Mouse (Mus musculus) olfactory bulb, adult 2 months (tissue): ENCODE data around the gene Trpt1.

Experiments
- CTCF ChIP-seq: fragments of 200-500 bp; IDR thresholded peaks from 2 replicates; pipeline ENCODE4 v1.5.1; 2012; ENCODE audit warnings: low read depth, mild to moderate bottlenecking, low read length, moderate library complexity; ENCODE audit not compliant: insufficient read depth
- POLR2A ChIP-seq: fragments of 200-500 bp; IDR thresholded peaks from 2 replicates; pipeline ENCODE4 v1.6.1; 2012; ENCODE audit warnings: mild to moderate bottlenecking, low read depth, low read length, moderate library complexity; ENCODE audit not compliant: insufficient read depth

DNA sequence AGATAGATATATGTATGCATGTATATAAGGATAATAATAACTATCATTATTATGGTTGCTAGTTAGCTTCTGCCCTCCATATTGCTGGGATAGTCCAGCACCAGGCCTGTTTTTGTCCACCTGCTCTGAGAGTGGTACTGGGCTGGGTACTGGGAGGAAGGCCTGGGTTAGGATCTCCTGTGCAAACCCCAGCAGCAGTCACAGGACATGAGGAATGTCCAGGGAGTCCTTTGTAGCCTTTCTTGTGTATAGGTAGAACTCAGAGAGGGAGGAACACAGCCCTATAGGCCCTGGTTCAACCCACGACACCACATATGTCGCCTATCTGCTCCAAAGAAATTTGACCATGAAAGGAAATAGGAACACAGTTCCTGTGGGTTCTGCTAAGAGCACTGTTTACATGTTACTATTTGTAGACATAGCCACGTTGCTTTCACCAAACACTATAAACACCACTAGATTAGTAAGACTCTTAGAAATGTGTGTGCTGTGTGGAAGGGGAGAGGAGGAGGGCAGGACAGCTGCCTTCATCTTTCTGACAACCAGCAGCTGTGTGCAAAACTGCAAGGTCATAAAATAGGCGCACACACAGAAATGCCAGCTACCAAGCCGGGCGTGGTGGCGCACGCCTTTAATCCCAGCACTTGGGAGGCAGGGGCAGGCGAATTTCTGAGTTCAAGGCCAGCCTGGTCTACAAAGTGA is 11.1 kb downstream of the Trpt1 start:
- no peak for TF ChIP-seq POLR2A
- no peak for TF ChIP-seq CTCF
